Mouse (Mus musculus): ENCODE results near the gene Olfr905.

Gene Olfr905

DNA sequence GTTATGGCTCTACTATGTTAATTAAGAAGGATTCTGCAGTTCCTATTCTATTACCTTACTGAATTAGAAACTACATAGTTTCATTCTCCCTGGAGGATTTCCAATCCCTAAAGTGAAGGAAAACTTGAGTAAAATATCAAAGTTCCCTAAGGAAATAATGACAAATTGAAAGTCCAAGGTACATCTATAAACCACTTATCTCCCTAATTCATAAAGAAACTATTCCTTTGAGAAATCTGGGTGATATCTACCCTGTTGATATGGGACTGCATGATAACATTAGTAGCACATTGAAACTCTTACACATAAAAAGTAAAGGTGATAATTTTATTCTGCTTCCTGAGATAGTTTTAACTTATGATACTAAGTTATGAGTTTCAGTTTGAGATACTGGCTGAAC is at the start of gene Olfr905:
Gene Olfr905 (plus strand): TSS at position 301 of the 400 bp plus-strand sequence.
- DNase-seq (ENCODE audit: low spot score): no peak

DNA sequence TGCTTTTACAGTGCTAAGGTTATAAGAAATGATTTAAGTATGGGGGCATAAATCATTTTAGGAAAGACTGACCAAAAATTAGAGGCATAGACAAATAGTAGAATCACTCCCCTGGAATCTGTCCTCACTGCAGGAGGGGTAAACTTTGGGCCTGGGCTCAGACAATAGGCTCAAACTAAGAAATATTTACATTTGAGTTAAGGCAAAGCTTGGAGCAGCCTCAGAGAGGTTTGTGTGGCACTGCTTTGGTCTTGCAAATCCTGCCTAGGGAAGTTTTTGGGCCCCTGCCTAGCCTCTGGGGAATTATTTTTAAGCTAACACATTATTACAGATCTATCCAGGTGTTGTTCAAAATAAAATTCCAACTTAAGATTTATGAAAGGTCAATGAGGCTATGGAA is 47.1 kb upstream of the Olfr905 start:
- no peak for DNase-seq (ENCODE audit: low spot score)

DNA sequence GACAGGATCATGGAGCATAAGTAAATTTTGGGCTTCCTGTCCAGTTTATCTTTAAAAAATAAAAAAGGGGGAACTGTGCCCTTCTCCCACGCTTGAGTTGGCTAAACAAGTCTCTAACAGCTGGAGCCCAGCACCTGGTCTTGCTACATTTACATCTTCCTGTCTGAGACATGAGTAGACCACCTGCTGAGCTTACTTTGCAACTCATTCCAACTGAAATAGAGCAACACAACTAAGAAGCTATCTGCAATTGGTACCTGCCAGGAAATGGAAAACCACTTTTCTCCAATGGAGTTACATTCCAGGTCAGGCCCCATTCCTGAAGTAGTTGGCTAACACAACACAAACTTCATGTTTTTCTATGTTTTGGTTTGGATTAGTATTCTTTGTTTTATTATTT is 43.9 kb upstream of the Olfr905 start:
- no peak for DNase-seq (ENCODE audit: low spot score)

DNA sequence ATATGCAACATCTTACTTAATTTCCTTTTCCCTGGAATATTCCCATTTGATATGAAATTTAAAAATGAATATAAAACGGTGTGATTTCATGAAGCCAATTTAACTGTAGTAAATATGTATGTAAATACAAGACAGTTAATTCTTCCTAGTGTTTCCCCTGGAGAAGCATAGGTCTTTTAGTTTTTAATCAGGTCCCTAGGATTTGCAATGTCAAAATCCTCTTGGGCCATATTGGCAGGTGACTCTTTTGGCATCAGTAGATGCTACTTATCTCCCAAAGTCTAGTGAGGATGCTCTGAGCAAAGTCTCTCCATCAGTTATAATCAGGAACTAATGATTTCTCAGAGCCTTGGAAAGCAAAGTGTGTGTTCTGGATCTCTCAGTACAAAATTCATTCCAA is 41.8 kb upstream of the Olfr905 start, which contains the start of gene Olfr901:
Gene Olfr901 (plus strand): TSS at position 301 of the 400 bp plus-strand sequence.
- no peak for DNase-seq (ENCODE audit: low spot score)

DNA sequence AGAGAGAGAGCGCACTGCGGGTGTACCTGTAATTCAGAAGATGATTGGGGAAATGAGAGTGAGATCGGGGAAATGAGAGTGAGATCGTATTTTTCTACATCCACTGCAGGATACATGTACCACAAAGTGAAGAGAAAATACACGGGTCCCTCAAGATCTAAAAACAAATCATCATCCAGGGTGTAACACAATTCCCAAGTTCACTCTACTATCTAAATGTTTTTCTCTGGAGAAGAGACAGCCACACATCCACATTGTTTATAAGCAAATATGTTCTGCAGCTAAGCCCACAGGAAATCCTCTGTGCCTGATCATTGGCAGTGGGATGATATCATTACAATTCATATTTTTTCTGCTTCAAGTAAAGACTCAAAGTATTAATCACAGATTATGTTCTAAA is 23.6 kb upstream of the Olfr905 start, which contains the start of gene Olfr902:
Gene Olfr902 (plus strand): TSS at position 301 of the 400 bp plus-strand sequence.
- no peak for DNase-seq (ENCODE audit: low spot score)

DNA sequence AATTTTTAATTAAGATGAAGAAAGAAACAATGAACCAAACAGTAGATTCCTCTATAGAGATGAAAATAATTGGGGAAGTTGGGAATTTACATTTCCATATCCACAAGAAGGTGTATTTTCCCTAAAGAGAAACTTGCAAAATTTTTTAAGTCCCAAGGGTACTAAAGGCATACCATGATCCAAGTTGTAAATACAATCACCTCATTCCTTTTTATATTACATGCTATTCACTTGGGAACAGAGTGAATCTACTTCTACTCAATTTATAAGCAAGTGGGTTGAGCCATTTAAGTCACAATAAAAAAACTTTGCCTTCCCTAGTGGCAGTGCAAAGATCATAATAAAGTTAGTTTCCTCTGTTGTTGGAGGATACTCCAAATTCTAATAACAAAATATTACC is 8.1 kb upstream of the Olfr905 start, which contains the start of gene Olfr904:
Gene Olfr904 (plus strand): TSS at position 301 of the 400 bp plus-strand sequence.
- DNase-seq (ENCODE audit: low spot score): no peak

DNA sequence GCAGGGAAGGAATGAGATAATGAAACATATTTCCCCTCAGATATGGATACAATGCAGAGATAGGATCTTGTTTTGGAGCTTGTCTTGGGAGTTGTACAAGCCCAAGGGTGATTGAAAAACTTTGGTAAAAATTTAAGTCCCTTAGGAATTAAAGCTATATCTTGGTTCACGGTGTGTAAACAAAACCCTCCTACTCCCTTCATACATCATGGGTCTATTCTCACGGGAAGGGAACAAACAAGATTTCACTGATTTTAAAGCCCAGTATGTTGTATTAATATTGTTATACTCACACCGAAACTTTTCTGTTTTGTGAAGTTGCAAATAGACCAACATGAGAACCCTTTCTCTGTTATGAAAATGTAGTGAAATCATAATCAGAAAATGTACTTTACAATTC is 15.9 kb downstream of the Olfr905 start, which contains the start of gene Olfr906:
Gene Olfr906 (plus strand): TSS at position 301 of the 400 bp plus-strand sequence.
- DNase-seq (ENCODE audit: low spot score): no peak

DNA sequence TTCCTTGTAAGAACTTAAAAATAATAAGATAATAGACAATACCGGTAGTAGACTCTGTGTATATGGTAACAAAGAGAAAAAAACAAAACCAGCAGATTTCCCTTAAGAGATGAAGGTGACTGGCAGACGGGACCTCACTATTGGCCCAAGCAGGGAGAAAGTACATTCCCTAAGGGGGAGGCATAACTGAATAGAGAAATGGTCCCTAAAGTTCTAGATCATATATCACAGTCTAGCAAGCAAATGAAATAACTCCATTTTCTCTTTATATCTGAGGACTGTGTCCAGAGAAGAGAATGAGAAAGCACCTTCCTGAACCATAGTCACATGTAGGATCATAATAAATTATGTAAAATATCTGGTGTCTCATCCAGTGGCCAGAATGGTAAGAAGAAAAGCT is 24.6 kb downstream of the Olfr905 start, which contains the start of gene Olfr907:
Gene Olfr907 (plus strand): TSS at position 301 of the 400 bp plus-strand sequence.
- no peak for DNase-seq (ENCODE audit: low spot score)

DNA sequence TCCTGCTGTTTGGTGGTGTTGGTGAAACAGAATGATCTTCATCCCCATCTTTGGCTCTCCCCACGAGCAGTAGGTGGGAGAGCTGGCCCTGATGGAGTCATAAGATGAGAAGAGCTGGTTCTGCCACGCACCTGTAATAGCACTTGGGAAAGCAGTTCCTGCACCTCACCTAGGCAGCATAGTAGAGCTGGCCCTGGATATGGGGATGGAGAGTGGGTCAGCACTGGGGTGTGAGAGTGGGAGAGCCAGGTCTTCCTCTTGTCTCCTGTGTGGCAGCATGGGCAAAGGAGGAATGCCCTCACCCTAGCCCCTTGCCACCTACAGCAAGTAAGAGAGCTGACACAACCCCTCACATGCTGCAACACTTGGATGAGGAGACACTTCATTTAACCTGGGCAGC is 41.4 kb downstream of the Olfr905 start:
- no peak for DNase-seq (ENCODE audit: low spot score)

DNA sequence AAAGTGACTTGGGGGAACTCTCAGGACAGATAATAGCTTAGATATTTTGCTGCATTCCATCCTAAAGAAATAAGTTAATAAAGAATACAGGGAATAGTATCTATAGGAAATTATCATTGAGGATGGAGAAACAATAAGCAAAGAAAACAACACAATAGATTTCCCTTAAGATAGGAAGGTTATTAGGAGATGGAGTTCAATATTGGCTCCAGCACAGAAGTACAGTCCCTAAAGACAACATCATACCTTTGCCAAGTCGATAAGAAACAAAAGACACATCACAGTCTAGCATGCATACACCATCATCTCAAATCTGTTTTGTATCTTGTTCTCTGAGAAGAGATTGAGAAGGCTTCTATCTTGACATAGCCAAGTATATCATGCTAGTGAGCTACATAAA is 50.4 kb downstream of the Olfr905 start, which contains the start of gene Olfr911-ps1:
Gene Olfr911-ps1 (plus strand): TSS at position 301 of the 400 bp plus-strand sequence.
- DNase-seq (ENCODE audit: low spot score): no peak

Measured in ovary, postnatal 36 days (tissue).